Comparison of ENCODE assay signal across 10 mouse cellular contexts in the genomic region with DNA sequence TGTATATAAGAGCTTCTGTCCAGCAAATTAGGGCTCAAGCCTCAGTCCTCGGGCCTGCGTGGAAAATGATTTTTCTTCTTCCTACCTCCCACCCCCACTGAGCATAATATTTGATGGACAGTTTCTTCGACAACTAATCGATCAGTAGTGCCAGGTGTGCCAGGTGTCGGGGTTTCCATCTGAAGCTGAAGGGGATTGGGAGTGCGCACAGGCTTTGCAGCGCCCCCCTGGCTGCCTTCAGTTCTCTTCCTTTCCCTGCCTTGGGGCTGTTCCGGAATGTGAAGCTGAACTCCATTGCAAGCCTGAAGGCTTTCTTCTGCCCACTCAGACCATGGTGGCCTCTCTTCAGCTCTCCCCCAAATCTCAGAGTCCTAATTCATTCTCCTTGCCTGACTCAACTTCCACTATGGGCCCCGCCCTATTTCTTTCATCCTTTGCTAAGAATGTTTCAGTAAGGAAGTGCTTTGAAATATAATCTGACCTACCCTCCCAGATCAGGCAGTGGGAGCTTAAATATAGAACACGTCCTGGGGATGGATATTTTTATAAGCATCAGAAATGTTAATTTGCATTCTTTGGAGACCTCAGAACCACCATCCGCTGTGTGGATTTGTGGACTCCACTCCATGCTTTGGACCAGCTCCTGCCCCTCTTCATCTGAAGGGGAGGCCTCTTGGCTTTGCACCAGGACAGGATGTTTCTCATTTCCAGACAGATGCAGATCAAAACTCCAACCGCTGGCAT.
DNase-seq lines count a peak whose midpoint lies in the region; ATAC-seq lines count a peak whose summit lies in the region.
"Had no signal": no experiment of that assay in that cellular context is flagged by ENCODE, and none has a peak within 500 bp of the region (broad histone marks: within the 10 kb centered on the region; RNA-seq: fewer than 3 reads in every experiment).

No protein-coding gene starts in this region.

- WGBS in hindbrain, embryonic 10.5 days: 65% methylated on average over 12 of the region's 12 CpGs
- 71% methylated on average over 12 of the region's 12 CpGs for WGBS in hindbrain, embryonic 13.5 days
- 38% methylated on average over 12 of the region's 12 CpGs for WGBS in embryonic facial prominence, embryonic 12.5 days
- 56% methylated on average over 12 of the region's 12 CpGs for WGBS in lung, embryonic 15.5 days

- no peaks in the 10 kb centered on the region for H3K9me3 ChIP-seq in hindbrain, embryonic 10.5 days
- H3K9me3 ChIP-seq in hindbrain, embryonic 13.5 days: no peaks in the 10 kb centered on the region
- no peaks in the 10 kb centered on the region for H3K9me3 ChIP-seq in embryonic facial prominence, embryonic 12.5 days
- no peaks in the 10 kb centered on the region for H3K9me3 ChIP-seq in lung, embryonic 15.5 days

- no peak overlapping the region for H3K4me3 ChIP-seq in hindbrain, embryonic 10.5 days
- no peak overlapping the region for H3K4me3 ChIP-seq in hindbrain, embryonic 13.5 days
- H3K4me3 ChIP-seq in embryonic facial prominence, embryonic 12.5 days: no peak overlapping the region
- H3K4me3 ChIP-seq in lung, embryonic 15.5 days: no peak overlapping the region

- H3K4me2 ChIP-seq in hindbrain, embryonic 13.5 days: no peak overlapping the region
- peak overlapping the region; percentile 11; the same call in 1 of the 2 replicates for H3K4me2 ChIP-seq in embryonic facial prominence, embryonic 12.5 days (replicated peaks)
- H3K4me2 ChIP-seq in lung, embryonic 15.5 days: no peak overlapping the region
- H3K4me2 ChIP-seq: hindbrain, embryonic 14.5 days had no signal

- H3K27me3 ChIP-seq in hindbrain, embryonic 10.5 days (ENCODE audit: insufficient read depth, poor library complexity, severe bottlenecking): no peaks in the 10 kb centered on the region
- H3K27me3 ChIP-seq in hindbrain, embryonic 13.5 days: no peaks in the 10 kb centered on the region
- no peaks in the 10 kb centered on the region for H3K27me3 ChIP-seq in embryonic facial prominence, embryonic 12.5 days
- no peaks in the 10 kb centered on the region for H3K27me3 ChIP-seq in lung, embryonic 15.5 days

- peaks cover 25% of the 10 kb centered on the region for H3K4me1 ChIP-seq in hindbrain, embryonic 10.5 days (replicated peaks)
- H3K4me1 ChIP-seq in hindbrain, embryonic 13.5 days (replicated peaks): peaks cover 27% of the 10 kb centered on the region
- peaks cover 24% of the 10 kb centered on the region for H3K4me1 ChIP-seq in embryonic facial prominence, embryonic 12.5 days
- H3K4me1 ChIP-seq in lung, embryonic 15.5 days: peaks cover 12% of the 10 kb centered on the region

- H3K27ac ChIP-seq in hindbrain, embryonic 10.5 days: peak overlapping the region; percentile 29; the same call in 1 of the 2 replicates
- H3K27ac ChIP-seq in hindbrain, embryonic 13.5 days: no peak overlapping the region
- H3K27ac ChIP-seq in embryonic facial prominence, embryonic 12.5 days: peak overlapping the region; percentile 83
- H3K27ac ChIP-seq in lung, embryonic 15.5 days: peak overlapping the region; percentile 32; the same call in 1 of the 2 replicates

- no peak for DNase-seq in hindbrain, embryonic 10.5 days (ENCODE audit: low spot score)
- peak; percentile 71 for DNase-seq in Muller cell, postnatal 12 days (ENCODE audit: inconsistent ontology term)
- no peak for DNase-seq in spleen, postnatal 14 days (ENCODE audit: low spot score in 2 of 2)
- no peak for DNase-seq in layer of hippocampus, adult 18-20 months (ENCODE audit: low spot score in 2 of 2)
- DNase-seq: adrenal gland, postnatal 36 days; cerebellum, postnatal 14 days had no signal

- H3K36me3 ChIP-seq in hindbrain, embryonic 10.5 days: no peaks in the 10 kb centered on the region
- H3K36me3 ChIP-seq in hindbrain, embryonic 13.5 days: no peaks in the 10 kb centered on the region
- no peaks in the 10 kb centered on the region for H3K36me3 ChIP-seq in embryonic facial prominence, embryonic 12.5 days
- H3K36me3 ChIP-seq in lung, embryonic 15.5 days: no peaks in the 10 kb centered on the region

- ATAC-seq in hindbrain, embryonic 13.5 days (ENCODE audit: low FRiP score): no peak
- ATAC-seq in embryonic facial prominence, embryonic 12.5 days (ENCODE audit: insufficient number of reproducible peaks, insufficient read depth, low FRiP score, low TSS enrichment): peak; percentile 67; the same call in 1 of the 2 replicates
- no peak for ATAC-seq in lung, embryonic 15.5 days (ENCODE audit: borderline replicate concordance, extremely low read depth, low FRiP score, low TSS enrichment)

- no peak overlapping the region for H3K9ac ChIP-seq in hindbrain, embryonic 13.5 days
- H3K9ac ChIP-seq in embryonic facial prominence, embryonic 12.5 days: no peak overlapping the region
- no peak overlapping the region for H3K9ac ChIP-seq in lung, embryonic 15.5 days
- H3K9ac ChIP-seq: hindbrain, embryonic 14.5 days had no signal
